Mouse (Mus musculus) stomach, embryonic 15.5 days (tissue): ENCODE data around the gene Actn2. TPM values are rescaled to one million over a fixed set of nuclear protein-coding genes. Genes with fewer than 3 reads are reported as not detected.

Experiments
- ATAC-seq: fragments of 200-750 bp; cut with Nextera tagmentation; 2 replicates; pipeline ENCODE4 v1.8.0; 2017; ENCODE audit warnings: low read depth, moderate number of reproducible peaks, moderate TSS enrichment; ENCODE audit not compliant: insufficient read depth, low FRiP score
- H3K27ac ChIP-seq: fragments of 300-500 bp; sonication (generic); 2 replicates; pipeline ENCODE4 v1.5.1; 2015; ENCODE audit warnings: mild to moderate bottlenecking, inconsistent platforms
- H3K27me3 ChIP-seq: fragments of 300-500 bp; sonication (generic); replicated peaks from 2 replicates; pipeline ENCODE4 v1.6.1; 2015; ENCODE audit warnings: inconsistent platforms
- H3K36me3 ChIP-seq: fragments of 300-500 bp; sonication (generic); 2 replicates; pipeline ENCODE4 v1.6.1; 2015; ENCODE audit warnings: inconsistent platforms
- H3K4me1 ChIP-seq: fragments of 300-500 bp; sonication (generic); 2 replicates; pipeline ENCODE4 v1.6.1; 2015; ENCODE audit warnings: inconsistent platforms
- H3K4me2 ChIP-seq: fragments of 300-500 bp; sonication (generic); 2 replicates; pipeline ENCODE4 v1.6.1; 2015; ENCODE audit warnings: mild to moderate bottlenecking, inconsistent platforms
- H3K4me3 ChIP-seq: fragments of 300-500 bp; sonication (generic); replicated peaks from 2 replicates; pipeline ENCODE4 v1.5.1; 2015; ENCODE audit warnings: inconsistent platforms
- H3K9ac ChIP-seq: fragments of 300-500 bp; sonication (generic); 2 replicates; pipeline ENCODE4 v1.6.1; 2015; ENCODE audit warnings: inconsistent platforms
- H3K9me3 ChIP-seq: fragments of 300-500 bp; sonication (generic); 2 replicates; pipeline ENCODE4 v1.6.1; 2016; ENCODE audit warnings: inconsistent platforms
- WGBS: fragments of 180-500 bp; shearing (Covaris S2); methylation state at CpG from one replicate; pipeline ENCODE4 v1.1.7; 2015; 5-methylcytosine and 5-hydroxymethylcytosine counted together
- polyA plus RNA-seq: library from polyadenylated mRNA; unstranded; fragments of >200 nt; fragmentation: Nextera tagmentation; extraction: Ambion mirVana; gene quantifications from 2 replicates; pipeline ENCODE4 v1.2.1, GENCODE M21; 2015

Gene Actn2
- polyA plus RNA-seq, 1 experiment from 2014 or later = 4.1 TPM

GRCm38 (mm10) chr13:12255911-12256705 lies 84.5 kb downstream of the Actn2 start:
- ATAC-seq = no peak
- Histone ChIP-seq H3K9ac (no peak overlapping the region), H3K9me3 (no peaks in the 10 kb centered on the region), H3K4me1 (no peaks in the 10 kb centered on the region), H3K4me2 (peak overlapping the region; percentile 59), H3K27ac (no peak overlapping the region), H3K27me3 (no peaks in the 10 kb centered on the region), H3K36me3 (no peaks in the 10 kb centered on the region; the same call in 1 of the 2 replicates), H3K4me3 (peak overlapping the region; percentile 84; the same call in 1 of the 2 replicates)
- 58% methylated on average over 3 of the region's 3 CpGs for WGBS

GRCm38 (mm10) chr13:12250496-12250895 lies 90.1 kb downstream of the Actn2 start:
- Histone ChIP-seq H3K4me3 (no peak overlapping the region), H3K9ac (no peak overlapping the region), H3K36me3 (peaks cover 5% of the 10 kb centered on the region; the same call in 1 of the 2 replicates), H3K4me2 (no peak overlapping the region), H3K9me3 (no peaks in the 10 kb centered on the region), H3K27me3 (no peaks in the 10 kb centered on the region), H3K27ac (no peak overlapping the region), H3K4me1 (no peaks in the 10 kb centered on the region)
- ATAC-seq = no peak
- WGBS = 89% methylated on average over 3 of the region's 3 CpGs

- Histone ChIP-seq H3K9ac (no peak overlapping the region), H3K4me1 (no peaks in the 10 kb centered on the region), H3K27me3 (no peaks in the 10 kb centered on the region), H3K4me3 (no peak overlapping the region), H3K27ac (no peak overlapping the region), H3K36me3 (peaks cover 5% of the 10 kb centered on the region; the same call in 1 of the 2 replicates), H3K9me3 (no peaks in the 10 kb centered on the region), H3K4me2 (no peak overlapping the region)
- 75% methylated on average over 8 of the region's 8 CpGs for WGBS
- no peak for ATAC-seq
Observed at GRCm38 (mm10) chr13:12249195-12249898, 91.2 kb downstream of the Actn2 start.

- Histone ChIP-seq H3K9ac (no peak overlapping the region), H3K9me3 (no peaks in the 10 kb centered on the region), H3K36me3 (0 out of 2 replicates have a peak, but pooled peaks cover 11% of the 10 kb centered on the region), H3K27ac (no peak overlapping the region), H3K4me3 (no peak overlapping the region), H3K27me3 (no peaks in the 10 kb centered on the region), H3K4me2 (no peak overlapping the region), H3K4me1 (no peaks in the 10 kb centered on the region)
- ATAC-seq = no peak
- WGBS = 88% methylated on average over 2 of the region's 2 CpGs
Observed at GRCm38 (mm10) chr13:12245938-12246337, 94.6 kb downstream of the Actn2 start.

GRCm38 (mm10) chr13:12243991-12244390 lies 96.6 kb downstream of the Actn2 start:
- H3K9ac ChIP-seq = no peak overlapping the region

GRCm38 (mm10) chr13:12232141-12232540 lies 108.4 kb downstream of the Actn2 start:
- H3K36me3 ChIP-seq = peaks cover 25% of the 10 kb centered on the region
- WGBS = 91% methylated on average over 4 of the region's 4 CpGs
- no peak overlapping the region for H3K27ac ChIP-seq
- no peaks in the 10 kb centered on the region for H3K4me1 ChIP-seq
- no peak overlapping the region for H3K4me2 ChIP-seq
- ATAC-seq = no peak
- H3K27me3 ChIP-seq = no peaks in the 10 kb centered on the region
- H3K9ac ChIP-seq = no peak overlapping the region
- H3K9me3 ChIP-seq = no peaks in the 10 kb centered on the region
- no peak overlapping the region for H3K4me3 ChIP-seq

More at GRCm38 (mm10) chr13:12243991-12244390, 96.6 kb downstream of the Actn2 start:
- no peaks in the 10 kb centered on the region for H3K9me3 ChIP-seq
- 81% methylated on average over 4 of the region's 4 CpGs for WGBS
- H3K4me2 ChIP-seq = no peak overlapping the region
- ATAC-seq = no peak
- peaks cover 13% of the 10 kb centered on the region; the same call in 1 of the 2 replicates for H3K36me3 ChIP-seq
- no peak overlapping the region for H3K4me3 ChIP-seq
- H3K27ac ChIP-seq = no peak overlapping the region
- H3K4me1 ChIP-seq = no peaks in the 10 kb centered on the region
- H3K27me3 ChIP-seq = no peaks in the 10 kb centered on the region

GRCm38 (mm10) chr13:12228248-12228647 lies 112.3 kb downstream of the Actn2 start:
- WGBS = 81% methylated on average over 4 of the region's 4 CpGs
- Histone ChIP-seq H3K27ac (no peak overlapping the region), H3K36me3 (peaks cover 29% of the 10 kb centered on the region), H3K4me3 (no peak overlapping the region), H3K27me3 (no peaks in the 10 kb centered on the region), H3K4me1 (no peaks in the 10 kb centered on the region), H3K9me3 (no peaks in the 10 kb centered on the region), H3K9ac (no peak overlapping the region), H3K4me2 (no peak overlapping the region)
- ATAC-seq = no peak

GRCm38 (mm10) chr13:12227606-12228005 lies 113.0 kb downstream of the Actn2 start:
- H3K36me3 ChIP-seq = peaks cover 27% of the 10 kb centered on the region
- H3K27ac ChIP-seq = no peak overlapping the region
- no peaks in the 10 kb centered on the region for H3K9me3 ChIP-seq
- no peaks in the 10 kb centered on the region for H3K4me1 ChIP-seq
- no peak overlapping the region for H3K9ac ChIP-seq
- no peak for ATAC-seq
- H3K4me2 ChIP-seq = no peak overlapping the region
- H3K4me3 ChIP-seq = no peak overlapping the region
- WGBS = 80% methylated on average over 5 of the region's 5 CpGs
- H3K27me3 ChIP-seq = no peaks in the 10 kb centered on the region

Other genes starting within 250 kb of the Actn2 start
- gene Ryr2, start 233.8 kb downstream of the Actn2 start, polyA plus RNA-seq = 0.85 and 1.1 TPM in 2 replicates
- 9.6 and 10.1 TPM in 2 replicates for gene Mtr, start 82.6 kb downstream of the Actn2 start, polyA plus RNA-seq
- gene Heatr1, start 54.3 kb upstream of the Actn2 start, polyA plus RNA-seq = 14.9 and 20.6 TPM in 2 replicates
- 26.8 and 28.5 TPM in 2 replicates for gene Lgals8, start 124.2 kb upstream of the Actn2 start, polyA plus RNA-seq
- 5.7 and 6.1 TPM in 2 replicates for gene Edaradd, start 179.7 kb upstream of the Actn2 start, polyA plus RNA-seq
- 17.9 and 24.6 TPM in 2 replicates for gene Ero1lb, start 225.1 kb upstream of the Actn2 start, polyA plus RNA-seq